Mouse (Mus musculus): ENCODE results near the gene Foxs1. TPM values are rescaled to one million over a fixed set of nuclear protein-coding genes. Genes with fewer than 3 reads are reported as not detected.

Foxs1 gene
- polyA plus RNA-seq, 1 experiment from 2014 or later, result not detected

DNA sequence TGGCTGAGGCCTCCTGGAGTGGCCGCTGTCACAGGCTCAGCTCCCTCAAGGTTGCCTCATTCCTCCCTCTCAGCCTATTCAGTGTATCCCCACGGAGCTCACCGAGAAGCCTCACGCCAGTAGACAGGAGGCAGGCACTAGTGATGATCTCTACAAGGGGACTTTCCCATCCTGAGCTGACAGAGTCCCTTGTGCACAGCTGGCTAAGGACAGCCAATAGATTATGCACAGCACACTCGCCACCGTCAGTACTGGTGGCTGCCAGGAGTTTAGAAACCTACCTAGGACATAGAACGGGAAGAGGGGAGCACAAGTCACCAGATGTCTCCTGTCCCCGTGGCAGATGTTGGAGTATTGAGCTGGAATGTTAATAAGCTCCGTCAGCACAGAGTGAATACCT, 15.3 kb downstream of the Foxs1 start:
- 83% methylated on average over 9 of the region's 9 CpGs for WGBS (ENCODE audit: missing documents)
- no peak overlapping the region for H3K4me3 ChIP-seq (ENCODE audit: inconsistent target)
- H3K36me3 ChIP-seq (ENCODE audit: inconsistent target), result no peaks in the 10 kb centered on the region
- H3K79me2 ChIP-seq (ENCODE audit: inconsistent target), result no peaks in the 10 kb centered on the region
- no peak overlapping the region for H3K27ac ChIP-seq

DNA sequence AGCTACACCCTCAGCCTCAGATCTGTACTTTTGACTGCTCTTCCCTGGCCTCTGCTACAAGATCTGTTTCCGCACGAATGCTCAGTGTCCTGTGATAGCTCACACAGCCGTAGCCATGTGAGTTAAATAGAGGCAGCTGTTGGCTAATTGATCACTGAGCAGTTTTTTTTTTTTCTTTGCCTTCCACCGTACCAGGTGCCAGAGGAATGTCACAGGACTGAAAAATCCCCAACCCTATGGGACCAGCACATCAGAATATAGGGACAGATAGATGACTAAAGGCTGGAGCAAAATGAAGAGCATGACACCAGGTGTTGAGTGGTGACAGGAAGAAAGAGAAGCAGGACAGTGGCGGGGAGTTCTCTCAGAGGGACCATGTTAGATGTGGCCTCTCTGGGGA, 16.9 kb downstream of the Foxs1 start:
- Histone ChIP-seq H3K4me3 (ENCODE audit: inconsistent target) (no peak overlapping the region), H3K79me2 (ENCODE audit: inconsistent target) (no peaks in the 10 kb centered on the region), H3K36me3 (ENCODE audit: inconsistent target) (no peaks in the 10 kb centered on the region), H3K27ac (no peak overlapping the region)
- 94% methylated on average over 5 of the region's 5 CpGs for WGBS (ENCODE audit: missing documents)

DNA sequence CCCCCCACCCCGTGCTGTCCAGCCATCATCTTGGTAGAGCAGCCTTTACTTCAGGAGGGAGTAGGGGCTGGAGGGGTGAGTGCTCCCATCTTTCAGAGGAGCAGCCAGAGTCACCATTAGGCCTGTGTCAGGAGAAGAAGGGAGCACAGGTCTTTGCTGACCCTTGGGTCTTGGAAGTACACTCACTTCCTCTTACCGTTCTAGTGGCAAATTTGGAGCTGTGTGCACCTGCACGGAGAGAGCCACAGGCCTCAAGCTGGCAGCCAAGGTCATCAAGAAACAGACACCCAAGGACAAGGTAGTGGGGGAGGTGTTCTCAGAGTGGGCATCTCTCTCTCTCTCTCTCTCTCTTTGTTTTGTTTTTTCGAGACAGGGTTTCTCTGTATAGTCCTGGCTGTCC, 17.6 kb downstream of the Foxs1 start:
- 37% methylated on average over 2 of the region's 4 CpGs for WGBS (ENCODE audit: missing documents)
- no peaks in the 10 kb centered on the region for H3K36me3 ChIP-seq (ENCODE audit: inconsistent target)
- no peaks in the 10 kb centered on the region for H3K79me2 ChIP-seq (ENCODE audit: inconsistent target)
- no peak overlapping the region for H3K27ac ChIP-seq
- H3K4me3 ChIP-seq (ENCODE audit: inconsistent target), result no peak overlapping the region

DNA sequence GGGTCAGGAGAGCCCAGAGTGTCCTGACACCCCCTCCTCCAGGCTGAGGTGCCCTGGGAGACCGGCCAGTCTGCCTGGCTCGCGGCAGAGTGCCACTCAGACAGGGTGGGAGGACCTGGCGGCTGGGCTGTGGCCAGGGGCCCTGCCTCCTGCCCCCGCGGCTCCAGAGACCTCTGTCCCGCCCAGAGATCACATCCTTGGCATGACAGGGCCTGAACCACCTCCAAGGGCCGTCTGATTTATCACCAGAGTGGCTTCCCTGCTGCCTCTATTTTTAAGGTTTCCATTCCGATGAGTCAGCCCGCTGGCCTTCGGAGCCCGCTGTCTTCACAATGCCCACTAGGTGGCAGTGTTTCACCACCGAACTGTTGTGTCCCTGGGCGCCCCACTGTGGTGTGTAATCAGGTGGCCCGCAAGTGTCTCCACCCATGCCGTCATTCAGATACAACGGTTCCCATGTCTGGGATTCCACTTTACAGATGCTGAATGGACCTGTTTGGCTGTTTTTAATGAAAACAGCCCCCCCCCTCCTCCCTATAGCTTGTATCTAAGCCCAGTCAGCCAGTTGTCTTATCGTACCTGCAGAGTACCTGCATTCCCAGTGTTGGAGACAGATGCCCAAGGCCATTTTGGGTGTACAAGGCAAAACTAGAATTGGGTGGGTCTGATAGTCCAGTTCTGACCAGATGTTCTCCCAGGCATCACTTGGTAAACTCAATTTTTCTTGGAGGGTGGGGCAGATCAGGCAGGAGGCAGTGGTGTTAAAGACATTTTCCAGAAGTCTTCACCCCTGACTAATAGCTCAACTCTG, 18.5 kb downstream of the Foxs1 start:
- Histone ChIP-seq H3K79me2 (ENCODE audit: inconsistent target) (no peaks in the 10 kb centered on the region), H3K27ac (no peak overlapping the region), H3K4me3 (ENCODE audit: inconsistent target) (no peak overlapping the region), H3K36me3 (ENCODE audit: inconsistent target) (no peaks in the 10 kb centered on the region)
- 8% methylated on average over 18 of the region's 18 CpGs for WGBS (ENCODE audit: missing documents)

DNA sequence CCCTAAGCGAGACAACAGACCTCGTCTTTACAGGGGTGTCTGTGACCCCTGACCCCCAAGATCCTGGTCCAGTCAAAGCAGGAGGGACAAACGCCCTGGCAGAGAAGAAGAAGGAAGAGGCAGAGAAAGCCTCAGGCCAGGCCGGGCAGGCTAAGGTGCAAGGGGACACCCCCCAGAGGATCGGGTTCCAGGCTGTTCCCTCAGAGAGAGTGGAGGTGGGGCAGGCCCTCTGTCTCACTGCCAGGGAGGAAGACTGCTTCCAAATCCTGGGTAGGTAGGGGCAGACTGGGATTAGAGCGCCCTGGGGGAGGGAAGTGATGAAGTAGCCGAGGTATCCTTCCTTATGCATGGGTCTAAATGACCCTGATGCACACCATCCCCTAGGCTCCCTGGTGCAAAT, 19.5 kb downstream of the Foxs1 start:
- no peak overlapping the region for H3K4me3 ChIP-seq (ENCODE audit: inconsistent target)
- no peaks in the 10 kb centered on the region for H3K79me2 ChIP-seq (ENCODE audit: inconsistent target)
- 65% methylated on average over 7 of the region's 7 CpGs for WGBS (ENCODE audit: missing documents)

DNA sequence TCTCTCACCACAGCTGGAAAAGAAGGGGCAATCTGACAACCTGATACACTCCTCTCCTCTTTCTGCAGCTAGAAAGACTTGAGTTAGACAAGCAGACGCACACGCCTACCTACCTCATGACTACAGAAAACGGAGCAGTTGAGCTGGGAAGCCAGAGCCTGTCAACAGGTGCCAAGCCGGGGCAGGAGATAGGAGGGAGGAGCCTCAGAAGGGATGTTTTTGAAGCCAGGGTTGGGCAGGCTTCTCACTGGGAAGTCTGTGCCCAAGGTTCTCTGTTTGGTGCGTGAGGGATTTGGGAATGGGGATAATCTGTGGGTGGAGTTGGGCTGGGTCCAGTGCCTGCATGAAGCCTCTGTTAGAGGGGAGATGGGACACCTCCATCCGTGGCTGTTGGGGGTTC, 21.6 kb downstream of the Foxs1 start:
- WGBS (ENCODE audit: missing documents), result 61% methylated on average over 6 of the region's 6 CpGs
- Histone ChIP-seq H3K36me3 (ENCODE audit: inconsistent target) (no peaks in the 10 kb centered on the region), H3K27ac (no peak overlapping the region), H3K4me3 (ENCODE audit: inconsistent target) (no peak overlapping the region), H3K79me2 (ENCODE audit: inconsistent target) (no peaks in the 10 kb centered on the region)

More for the DNA sequence above, 19.5 kb downstream of the Foxs1 start:
- no peaks in the 10 kb centered on the region for H3K36me3 ChIP-seq (ENCODE audit: inconsistent target)
- H3K27ac ChIP-seq, result no peak overlapping the region

DNA sequence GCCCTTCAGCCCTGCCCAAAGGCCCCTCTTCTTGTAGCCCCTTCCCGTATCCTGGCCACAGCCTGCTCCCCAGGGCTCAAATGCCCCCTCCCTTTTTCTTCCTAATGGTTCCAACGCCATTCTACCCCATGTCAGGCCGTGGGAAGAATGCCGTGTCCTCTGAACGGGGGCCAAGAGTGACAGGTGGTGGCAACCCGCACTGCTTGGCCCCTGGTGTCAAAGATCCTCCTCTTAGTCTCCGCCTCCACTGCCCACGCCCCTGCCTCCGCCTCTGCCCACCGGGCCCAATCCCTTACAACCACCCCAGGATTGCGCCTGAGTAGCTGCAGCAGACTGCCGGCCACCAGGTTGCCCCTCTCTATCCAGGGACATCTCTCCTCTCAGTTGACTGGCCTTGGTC, 22.0 kb downstream of the Foxs1 start, which contains the start of gene Mylk2:
TSS of gene Mylk2 (plus strand) at position 322 of the 400 bp plus-strand sequence.
- H3K4me3 ChIP-seq (ENCODE audit: inconsistent target), result no peak within 1 kb of the TSS
- H3K27ac ChIP-seq, result no peak within 1 kb of the TSS
- 56% methylated on average over 11 of the region's 12 CpGs for WGBS (ENCODE audit: missing documents)
- H3K79me2 ChIP-seq (ENCODE audit: inconsistent target), result no peaks in the 10 kb centered on the region
- no peaks in the 10 kb centered on the region for H3K36me3 ChIP-seq (ENCODE audit: inconsistent target)

DNA sequence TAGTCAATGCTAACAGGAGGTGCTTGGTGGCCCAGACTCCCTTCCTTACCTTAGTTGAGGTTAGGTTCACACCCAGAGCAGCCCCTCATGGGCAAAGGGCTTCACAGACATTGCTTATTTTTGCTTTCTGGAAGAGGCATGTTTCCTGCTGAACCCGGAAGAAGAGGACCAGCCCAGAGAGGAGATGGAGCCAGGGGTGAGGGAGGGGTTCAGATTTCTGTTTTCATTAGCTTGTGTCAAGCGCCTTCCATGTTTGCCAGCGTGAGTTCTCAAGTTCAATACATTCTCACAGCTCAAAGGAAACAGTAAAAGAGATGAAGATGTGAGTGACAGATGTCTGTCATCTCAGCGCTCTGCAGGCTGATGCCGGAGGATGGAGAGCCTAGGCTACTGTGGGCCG, 23.2 kb downstream of the Foxs1 start:
- Histone ChIP-seq H3K36me3 (ENCODE audit: inconsistent target) (no peaks in the 10 kb centered on the region), H3K4me3 (ENCODE audit: inconsistent target) (no peak overlapping the region), H3K79me2 (ENCODE audit: inconsistent target) (no peaks in the 10 kb centered on the region), H3K27ac (no peak overlapping the region)
- 92% methylated on average over 6 of the region's 6 CpGs for WGBS (ENCODE audit: missing documents)

DNA sequence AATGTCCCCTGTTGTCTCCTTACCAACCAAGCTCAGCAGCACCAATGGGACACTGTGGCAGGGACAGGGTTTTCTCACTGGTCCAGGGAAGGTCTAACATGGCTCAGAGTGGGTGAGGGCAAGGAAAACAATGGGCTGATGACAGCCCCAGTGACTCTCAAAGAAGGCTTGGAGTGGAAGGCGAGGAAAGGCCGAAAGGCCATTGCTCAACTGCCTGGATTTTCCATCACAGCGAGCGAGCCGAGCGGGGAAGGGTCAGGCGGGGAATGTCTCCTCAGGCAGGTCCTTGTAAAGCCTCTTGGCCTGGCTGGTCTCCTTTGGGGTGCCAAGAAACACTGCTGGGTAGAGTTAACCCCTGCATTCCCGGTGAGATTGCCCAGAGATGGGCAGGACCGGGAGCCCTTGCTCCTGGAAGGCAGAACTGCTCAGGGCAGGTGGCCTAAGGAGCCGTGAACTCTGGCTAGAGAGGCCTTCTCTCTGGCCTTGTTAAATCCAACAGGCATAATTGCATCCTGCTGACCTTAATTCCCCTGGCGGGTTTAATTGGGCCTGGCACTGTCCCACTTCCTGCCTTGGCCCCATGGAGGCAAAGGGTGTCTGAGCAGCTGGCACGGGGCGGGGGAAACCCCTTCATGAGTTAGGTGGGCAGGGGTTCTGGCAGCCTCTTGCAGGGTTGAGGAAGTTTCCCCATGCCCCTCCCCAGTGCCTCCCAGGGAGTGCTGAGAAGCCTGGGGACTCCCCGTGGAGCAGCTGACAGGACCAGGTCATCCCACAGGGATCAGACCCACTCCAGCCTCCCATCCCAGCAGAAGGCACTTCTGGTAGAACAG, 25.7 kb downstream of the Foxs1 start:
- no peaks in the 10 kb centered on the region for H3K36me3 ChIP-seq (ENCODE audit: inconsistent target)
- 78% methylated on average over 12 of the region's 14 CpGs for WGBS (ENCODE audit: missing documents)
- no peak overlapping the region for H3K4me3 ChIP-seq (ENCODE audit: inconsistent target)
- H3K79me2 ChIP-seq (ENCODE audit: inconsistent target), result no peaks in the 10 kb centered on the region
- H3K27ac ChIP-seq, result no peak overlapping the region

DNA sequence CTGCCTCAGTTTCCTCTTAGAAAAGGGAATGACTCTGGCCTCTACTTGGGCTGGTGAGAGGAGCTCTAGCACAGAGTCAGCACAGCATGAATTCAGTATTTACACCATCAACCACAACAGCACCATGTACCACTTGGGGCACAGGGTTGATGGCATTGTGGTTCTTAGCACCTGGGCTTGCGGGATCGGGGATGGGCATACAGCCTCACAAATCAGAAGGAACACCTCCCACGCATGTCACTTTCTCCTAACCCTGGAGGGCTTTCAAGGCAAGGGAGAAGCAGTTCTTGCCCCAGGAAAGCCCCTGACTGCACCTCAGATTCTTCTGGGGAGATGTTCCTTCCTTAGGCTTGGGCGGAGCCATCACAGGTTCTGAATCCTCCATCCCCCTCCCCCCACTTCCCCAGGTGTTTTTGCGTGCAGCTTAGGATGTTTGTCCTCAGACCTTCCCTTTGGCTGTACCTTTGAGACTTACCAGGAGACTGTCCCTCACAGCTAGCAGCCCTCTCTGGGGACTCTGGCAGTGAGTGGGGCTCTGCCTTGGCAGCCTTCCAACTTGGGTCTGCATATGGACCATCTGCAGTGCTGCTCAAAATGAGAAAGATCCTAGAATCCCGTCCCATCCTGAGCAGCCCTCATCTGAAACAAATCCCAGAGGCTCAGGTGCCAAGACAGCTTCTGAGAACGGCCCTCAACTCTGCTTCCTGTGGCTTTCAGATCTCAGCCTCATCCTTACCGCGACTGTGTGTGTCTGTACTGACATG, 26.6 kb downstream of the Foxs1 start:
- 74% methylated on average over 9 of the region's 9 CpGs for WGBS (ENCODE audit: missing documents)
- H3K36me3 ChIP-seq (ENCODE audit: inconsistent target), result no peaks in the 10 kb centered on the region

DNA sequence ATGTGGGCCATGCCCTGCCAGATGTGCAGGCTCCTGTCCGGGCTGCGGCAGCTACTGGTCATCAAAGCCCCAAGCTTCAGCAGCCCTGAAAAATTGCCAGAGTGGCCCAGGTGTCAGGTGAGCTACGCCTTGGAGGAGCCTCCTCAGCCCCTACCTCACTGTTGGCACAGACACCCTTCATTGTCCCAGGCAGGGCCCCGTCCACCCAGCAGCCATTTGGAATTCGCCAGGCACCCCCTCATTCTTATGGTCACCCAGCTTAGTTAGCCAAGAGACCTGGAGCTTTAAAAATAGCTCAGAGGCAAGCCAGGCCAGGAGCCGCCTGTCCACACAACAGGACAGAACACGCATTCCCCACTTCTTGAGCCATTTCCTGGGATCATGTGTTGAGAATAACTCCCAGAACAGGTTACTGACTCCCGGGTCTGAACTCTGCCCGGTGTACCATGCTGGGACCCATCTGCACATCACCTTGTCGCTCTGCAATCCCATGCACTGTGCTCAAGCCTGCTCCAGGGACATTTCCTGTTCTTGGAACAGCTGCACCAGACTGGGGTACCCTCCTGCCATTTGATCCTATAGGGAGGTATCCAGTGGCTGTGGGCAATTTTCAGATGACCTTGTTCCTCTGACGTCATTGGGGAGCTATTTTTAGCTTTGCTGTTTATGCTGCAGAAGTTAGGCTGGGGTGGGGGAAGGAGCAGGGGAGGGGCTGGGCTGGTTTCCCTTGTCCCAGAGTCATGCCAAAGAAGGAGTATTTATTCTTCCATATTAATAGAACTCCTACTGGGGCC, 27.8 kb downstream of the Foxs1 start:
- Histone ChIP-seq H3K27ac (peak overlapping the region; percentile 85), H3K79me2 (ENCODE audit: inconsistent target) (no peaks in the 10 kb centered on the region), H3K4me3 (ENCODE audit: inconsistent target) (no peak overlapping the region), H3K36me3 (ENCODE audit: inconsistent target) (no peaks in the 10 kb centered on the region)
- 86% methylated on average over 11 of the region's 11 CpGs for WGBS (ENCODE audit: missing documents)

More for the DNA sequence above, 26.6 kb downstream of the Foxs1 start:
- no peaks in the 10 kb centered on the region for H3K79me2 ChIP-seq (ENCODE audit: inconsistent target)
- H3K27ac ChIP-seq, result no peak overlapping the region
- H3K4me3 ChIP-seq (ENCODE audit: inconsistent target), result no peak overlapping the region

DNA sequence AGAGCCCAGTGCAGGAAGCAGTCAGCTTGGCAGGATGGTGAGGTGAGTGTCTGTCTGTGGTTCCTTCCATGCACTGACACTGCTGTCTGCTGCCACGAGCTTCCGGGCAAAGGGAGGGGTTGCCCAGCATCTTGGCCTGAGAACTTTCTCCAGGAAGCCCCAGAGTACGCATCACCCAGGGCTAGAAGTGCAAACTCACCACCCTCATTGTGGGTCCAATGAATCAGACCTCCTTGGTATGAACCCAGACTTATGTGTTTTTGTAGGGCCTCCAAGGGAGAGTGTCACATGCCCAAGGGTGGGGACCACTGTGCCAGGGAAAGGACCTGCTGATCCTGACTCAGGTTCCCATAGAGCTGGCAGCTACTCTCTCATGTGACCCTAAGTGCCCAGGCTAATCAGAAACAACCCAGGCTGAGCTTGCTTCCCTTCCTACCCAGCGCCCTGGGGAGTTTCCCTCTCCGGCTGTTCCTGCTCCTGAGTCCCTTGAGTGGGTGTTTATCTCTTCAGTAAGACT, 28.8 kb downstream of the Foxs1 start:
- Histone ChIP-seq H3K27ac (peak overlapping the region; percentile 85), H3K36me3 (ENCODE audit: inconsistent target) (no peaks in the 10 kb centered on the region), H3K79me2 (ENCODE audit: inconsistent target) (no peaks in the 10 kb centered on the region), H3K4me3 (ENCODE audit: inconsistent target) (no peak overlapping the region)
- under 1% methylated on average over 5 of the region's 5 CpGs for WGBS (ENCODE audit: missing documents)

DNA sequence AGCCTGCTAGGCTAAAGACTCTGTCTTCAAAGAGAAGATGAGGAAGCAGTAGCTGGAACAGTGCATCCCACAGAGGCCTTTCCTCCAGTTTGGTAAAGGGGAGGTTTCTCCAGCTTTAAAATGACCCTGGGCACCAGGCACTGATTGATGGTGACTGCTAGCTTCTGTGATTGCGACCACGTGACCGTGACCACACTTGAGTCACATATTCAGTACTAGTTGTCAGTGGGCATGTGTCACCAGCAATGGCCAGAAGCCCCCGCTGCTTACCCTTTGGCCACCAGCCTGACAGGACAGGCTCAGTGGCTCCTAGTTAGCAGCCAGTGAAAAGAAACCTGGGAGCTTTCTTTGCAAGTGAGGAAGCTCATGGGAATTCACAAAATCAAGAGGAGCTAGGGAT, 29.4 kb downstream of the Foxs1 start:
- H3K36me3 ChIP-seq (ENCODE audit: inconsistent target), result no peaks in the 10 kb centered on the region
- H3K79me2 ChIP-seq (ENCODE audit: inconsistent target), result no peaks in the 10 kb centered on the region
- 59% methylated on average over 4 of the region's 4 CpGs for WGBS (ENCODE audit: missing documents)
- H3K4me3 ChIP-seq (ENCODE audit: inconsistent target), result no peak overlapping the region
- H3K27ac ChIP-seq, result peak overlapping the region; percentile 85

DNA sequence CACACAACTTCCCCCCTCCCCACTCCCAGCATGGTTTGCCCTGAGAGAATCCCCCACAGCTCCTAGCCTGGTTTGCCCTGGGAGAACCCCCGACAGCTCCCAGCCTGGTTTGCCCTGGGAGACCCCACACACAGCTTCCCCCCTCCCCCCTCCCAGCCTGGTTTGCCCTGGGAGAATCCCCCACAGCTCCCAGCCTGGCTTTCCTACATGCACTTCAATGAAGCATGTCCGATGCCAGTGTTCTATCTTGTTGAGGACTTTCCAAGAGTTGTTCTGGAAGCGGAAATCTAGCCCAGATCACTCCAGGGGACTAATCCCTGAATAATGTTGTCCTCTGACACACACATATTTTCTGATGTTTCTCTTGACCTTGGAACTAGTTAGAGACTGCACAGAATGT, 30.4 kb downstream of the Foxs1 start:
- WGBS (ENCODE audit: missing documents), result 97% methylated on average over 3 of the region's 3 CpGs
- Histone ChIP-seq H3K79me2 (ENCODE audit: inconsistent target) (no peaks in the 10 kb centered on the region), H3K27ac (no peak overlapping the region), H3K4me3 (ENCODE audit: inconsistent target) (no peak overlapping the region), H3K36me3 (ENCODE audit: inconsistent target) (no peaks in the 10 kb centered on the region)
